Mouse (Mus musculus): ENCODE results near the gene Rdh8. TPM values are rescaled to one million over a fixed set of nuclear protein-coding genes. Genes with fewer than 3 reads are reported as not detected.
A peak's percentile ranks its signal among the peaks of the same experiment; 100 is the strongest.

Gene Rdh8
- polyA plus RNA-seq (2015; fragmentation: Nextera tagmentation; extraction: Ambion mirVana), result not detected in 2 replicates

GRCm38 (mm10) chr9:20818236-20818635 is at the start of gene Rdh8:
Rdh8 (plus strand) TSS chr9:20818503.
- no peak for ATAC-seq (ENCODE audit: borderline replicate concordance, extremely low read depth, low FRiP score, low TSS enrichment)
- H3K27ac ChIP-seq, result no peak within 1 kb of the TSS
- no peak within 1 kb of the TSS for H3K4me3 ChIP-seq
- H3K27me3 ChIP-seq, result peaks cover 8% of the 10 kb centered on the region; the same call in 1 of the 2 replicates
- H3K4me1 ChIP-seq, result peaks cover 8% of the 10 kb centered on the region
- no peak within 1 kb of the TSS for H3K9ac ChIP-seq
- H3K9me3 ChIP-seq, result no peaks in the 10 kb centered on the region
- H3K36me3 ChIP-seq, result no peaks in the 10 kb centered on the region
- H3K4me2 ChIP-seq, result no peak within 1 kb of the TSS
- WGBS, result 61% methylated on average over 6 of the region's 6 CpGs

GRCm38 (mm10) chr9:20781286-20781685 is 37.0 kb upstream of the Rdh8 start:
- H3K4me1 ChIP-seq, result no peaks in the 10 kb centered on the region
- no peak for ATAC-seq (ENCODE audit: borderline replicate concordance, extremely low read depth, low FRiP score, low TSS enrichment)
- no peak overlapping the region for H3K4me3 ChIP-seq
- no peaks in the 10 kb centered on the region for H3K27me3 ChIP-seq
- no peak overlapping the region for H3K4me2 ChIP-seq
- H3K36me3 ChIP-seq, result no peaks in the 10 kb centered on the region
- 77% methylated on average over 3 of the region's 3 CpGs for WGBS
- H3K9me3 ChIP-seq, result no peaks in the 10 kb centered on the region
- H3K27ac ChIP-seq, result no peak overlapping the region
- H3K9ac ChIP-seq, result no peak overlapping the region

GRCm38 (mm10) chr9:20785055-20785454 is 33.2 kb upstream of the Rdh8 start:
- H3K36me3 ChIP-seq, result no peaks in the 10 kb centered on the region
- no peak overlapping the region for H3K4me3 ChIP-seq
- ATAC-seq (ENCODE audit: borderline replicate concordance, extremely low read depth, low FRiP score, low TSS enrichment), result no peak
- 40% methylated on average over 6 of the region's 6 CpGs for WGBS
- H3K4me2 ChIP-seq, result no peak overlapping the region
- no peaks in the 10 kb centered on the region for H3K27me3 ChIP-seq
- H3K9me3 ChIP-seq, result no peaks in the 10 kb centered on the region
- H3K27ac ChIP-seq, result no peak overlapping the region
- H3K4me1 ChIP-seq, result no peaks in the 10 kb centered on the region
- H3K9ac ChIP-seq, result no peak overlapping the region

GRCm38 (mm10) chr9:20787992-20788391 is 30.3 kb upstream of the Rdh8 start:
- H3K4me3 ChIP-seq, result no peak overlapping the region
- no peak overlapping the region for H3K4me2 ChIP-seq
- no peak overlapping the region for H3K27ac ChIP-seq
- H3K9ac ChIP-seq, result no peak overlapping the region
- no peaks in the 10 kb centered on the region for H3K4me1 ChIP-seq
- WGBS, result 66% methylated on average over 8 of the region's 8 CpGs
- no peak for ATAC-seq (ENCODE audit: borderline replicate concordance, extremely low read depth, low FRiP score, low TSS enrichment)
- no peaks in the 10 kb centered on the region for H3K9me3 ChIP-seq
- H3K36me3 ChIP-seq, result no peaks in the 10 kb centered on the region
- H3K27me3 ChIP-seq, result no peaks in the 10 kb centered on the region

- H3K4me3 ChIP-seq, result no peak overlapping the region
- peaks cover 6% of the 10 kb centered on the region for H3K4me1 ChIP-seq
- no peaks in the 10 kb centered on the region for H3K36me3 ChIP-seq
- no peaks in the 10 kb centered on the region for H3K9me3 ChIP-seq
- H3K9ac ChIP-seq, result no peak overlapping the region
- no peak overlapping the region for H3K27ac ChIP-seq
- no peak overlapping the region for H3K4me2 ChIP-seq
- WGBS, result 68% methylated on average over 3 of the region's 4 CpGs
- H3K27me3 ChIP-seq, result no peaks in the 10 kb centered on the region
- no peak for ATAC-seq (ENCODE audit: borderline replicate concordance, extremely low read depth, low FRiP score, low TSS enrichment)
Observed at GRCm38 (mm10) chr9:20789651-20790050, 28.7 kb upstream of the Rdh8 start.

- no peak overlapping the region for H3K27ac ChIP-seq
- WGBS, result 65% methylated on average over 3 of the region's 3 CpGs
- no peak for ATAC-seq (ENCODE audit: borderline replicate concordance, extremely low read depth, low FRiP score, low TSS enrichment)
Observed at GRCm38 (mm10) chr9:20790345-20790744, 28.0 kb upstream of the Rdh8 start.

GRCm38 (mm10) chr9:20794108-20794806 is 24.0 kb upstream of the Rdh8 start:
- Histone ChIP-seq H3K9me3 (no peaks in the 10 kb centered on the region), H3K4me2 (no peak overlapping the region), H3K4me1 (peaks cover 6% of the 10 kb centered on the region), H3K4me3 (no peak overlapping the region), H3K27ac (peak overlapping the region; percentile 24; the same call in 1 of the 2 replicates), H3K9ac (no peak overlapping the region), H3K36me3 (no peaks in the 10 kb centered on the region), H3K27me3 (no peaks in the 10 kb centered on the region)
- WGBS, result 19% methylated on average over 7 of the region's 7 CpGs
- ATAC-seq (ENCODE audit: borderline replicate concordance, extremely low read depth, low FRiP score, low TSS enrichment), result peak; percentile 69

More at GRCm38 (mm10) chr9:20790345-20790744, 28.0 kb upstream of the Rdh8 start:
- no peak overlapping the region for H3K4me3 ChIP-seq
- peaks cover 6% of the 10 kb centered on the region for H3K4me1 ChIP-seq
- H3K9ac ChIP-seq, result no peak overlapping the region
- H3K27me3 ChIP-seq, result no peaks in the 10 kb centered on the region
- no peaks in the 10 kb centered on the region for H3K9me3 ChIP-seq
- no peaks in the 10 kb centered on the region for H3K36me3 ChIP-seq
- no peak overlapping the region for H3K4me2 ChIP-seq

- ATAC-seq (ENCODE audit: borderline replicate concordance, extremely low read depth, low FRiP score, low TSS enrichment), result 0 out of 2 replicates have a peak, but pooled peaks have one; percentile 27
- Histone ChIP-seq H3K27ac (no peak overlapping the region), H3K9ac (no peak overlapping the region), H3K4me1 (no peaks in the 10 kb centered on the region), H3K27me3 (no peaks in the 10 kb centered on the region), H3K4me3 (no peak overlapping the region), H3K4me2 (no peak overlapping the region), H3K36me3 (no peaks in the 10 kb centered on the region), H3K9me3 (no peaks in the 10 kb centered on the region)
- 58% methylated on average over 13 of the region's 13 CpGs for WGBS
Observed at GRCm38 (mm10) chr9:20804266-20805158, 13.8 kb upstream of the Rdh8 start.

GRCm38 (mm10) chr9:20805159-20805495 is 13.2 kb upstream of the Rdh8 start:
- no peaks in the 10 kb centered on the region for H3K9me3 ChIP-seq
- no peaks in the 10 kb centered on the region for H3K36me3 ChIP-seq
- ATAC-seq (ENCODE audit: borderline replicate concordance, extremely low read depth, low FRiP score, low TSS enrichment), result no peak
- no peak overlapping the region for H3K4me2 ChIP-seq
- H3K4me1 ChIP-seq, result no peaks in the 10 kb centered on the region
- no peak overlapping the region for H3K9ac ChIP-seq
- no peaks in the 10 kb centered on the region for H3K27me3 ChIP-seq
- H3K27ac ChIP-seq, result no peak overlapping the region
- no peak overlapping the region for H3K4me3 ChIP-seq
- 87% methylated on average over 3 of the region's 3 CpGs for WGBS

GRCm38 (mm10) chr9:20805706-20806105 is 12.6 kb upstream of the Rdh8 start:
- WGBS, result 20% methylated on average over 5 of the region's 5 CpGs
- Histone ChIP-seq H3K9ac (no peak overlapping the region), H3K27me3 (no peaks in the 10 kb centered on the region)

GRCm38 (mm10) chr9:20810271-20810670 is 8.0 kb upstream of the Rdh8 start:
- WGBS, result 29% methylated on average over 4 of the region's 4 CpGs
- Histone ChIP-seq H3K9ac (no peak overlapping the region), H3K36me3 (no peaks in the 10 kb centered on the region), H3K9me3 (no peaks in the 10 kb centered on the region), H3K4me2 (no peak overlapping the region), H3K27ac (no peak overlapping the region), H3K27me3 (peaks cover 8% of the 10 kb centered on the region; the same call in 1 of the 2 replicates), H3K4me3 (no peak overlapping the region), H3K4me1 (peaks cover 12% of the 10 kb centered on the region)
- ATAC-seq (ENCODE audit: borderline replicate concordance, extremely low read depth, low FRiP score, low TSS enrichment), result no peak

More at GRCm38 (mm10) chr9:20805706-20806105, 12.6 kb upstream of the Rdh8 start:
- Histone ChIP-seq H3K4me3 (no peak overlapping the region), H3K27ac (no peak overlapping the region), H3K36me3 (no peaks in the 10 kb centered on the region), H3K4me1 (no peaks in the 10 kb centered on the region), H3K9me3 (no peaks in the 10 kb centered on the region), H3K4me2 (no peak overlapping the region)
- no peak for ATAC-seq (ENCODE audit: borderline replicate concordance, extremely low read depth, low FRiP score, low TSS enrichment)

GRCm38 (mm10) chr9:20810773-20811172 is 7.5 kb upstream of the Rdh8 start:
- H3K4me3 ChIP-seq, result no peak overlapping the region
- 69% methylated on average over 1 of the region's 1 CpGs for WGBS

More at GRCm38 (mm10) chr9:20810773-20811172, 7.5 kb upstream of the Rdh8 start:
- Histone ChIP-seq H3K9ac (no peak overlapping the region), H3K4me2 (no peak overlapping the region), H3K9me3 (no peaks in the 10 kb centered on the region), H3K4me1 (peaks cover 12% of the 10 kb centered on the region), H3K36me3 (no peaks in the 10 kb centered on the region), H3K27me3 (peaks cover 8% of the 10 kb centered on the region; the same call in 1 of the 2 replicates), H3K27ac (no peak overlapping the region)
- ATAC-seq (ENCODE audit: borderline replicate concordance, extremely low read depth, low FRiP score, low TSS enrichment), result no peak
